Mouse (Mus musculus) common myeloid progenitor, adult 5-6 weeks (primary cell): ENCODE data around the gene Klhl3. TPM values are rescaled to one million over a fixed set of nuclear protein-coding genes. Genes with fewer than 3 reads are reported as not detected.

ENCODE experiments used
- ATAC-seq: replicated peaks from 2 replicates; pipeline ENCODE4 v1.8.0; 2016; ENCODE audit warnings: low read depth, mild to moderate bottlenecking, moderate TSS enrichment, inconsistent platforms; ENCODE audit not compliant: poor library complexity, severe bottlenecking
- total RNA-seq: library from RNA; stranded (forward); fragments of 200-1000, 187-1606 nt; gene quantifications from 2 replicates; pipeline ENCODE4 v1.2.3, GENCODE M21; 2017

The Klhl3 gene
- total RNA-seq, 1 experiment from 2014 or later, result 1.9 TPM

DNA sequence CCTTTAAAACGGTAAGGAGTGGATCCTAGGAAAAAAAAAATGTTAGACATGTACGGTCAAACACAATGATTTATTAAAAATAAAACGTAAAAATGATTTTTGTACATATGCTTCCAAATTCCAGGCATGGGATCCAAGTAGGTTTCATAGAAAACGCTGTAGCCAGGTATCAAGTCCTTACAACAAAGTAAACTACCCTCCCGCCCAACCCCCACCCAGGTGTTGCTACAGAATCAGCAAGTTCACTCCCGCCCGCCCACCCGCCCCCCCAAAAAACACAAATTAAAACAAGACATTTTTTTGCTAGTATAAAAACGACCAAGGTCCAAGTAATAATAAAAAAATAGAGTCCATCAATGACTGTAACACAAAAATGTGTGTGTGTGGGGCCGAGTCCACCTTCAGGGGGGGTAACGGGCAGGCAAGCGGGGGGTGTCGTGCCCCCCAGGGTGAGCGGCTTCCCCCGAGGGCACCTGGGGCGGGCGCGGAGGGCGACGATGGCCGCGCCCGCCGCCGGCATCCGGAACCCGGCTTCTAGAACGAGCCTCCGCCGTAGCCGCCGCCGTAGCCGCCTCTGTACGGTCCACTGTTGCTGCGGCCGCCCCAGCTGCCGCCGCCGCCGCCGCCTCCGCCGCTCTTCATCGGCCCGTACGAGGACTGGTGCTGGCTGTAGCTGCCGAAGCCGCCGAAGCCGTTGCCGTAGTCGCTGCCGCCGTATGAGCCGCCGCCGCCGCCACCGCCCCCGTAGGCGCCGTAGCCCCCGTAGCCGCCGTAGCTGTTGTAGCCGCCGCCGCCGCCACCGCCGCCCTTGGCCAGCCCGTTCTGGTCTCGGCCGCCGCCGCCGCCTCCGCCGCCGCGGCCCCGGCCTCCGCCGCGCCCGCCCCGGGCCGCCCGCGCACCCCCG lies 13.7 kb upstream of the Klhl3 start:
- no peak for ATAC-seq

DNA sequence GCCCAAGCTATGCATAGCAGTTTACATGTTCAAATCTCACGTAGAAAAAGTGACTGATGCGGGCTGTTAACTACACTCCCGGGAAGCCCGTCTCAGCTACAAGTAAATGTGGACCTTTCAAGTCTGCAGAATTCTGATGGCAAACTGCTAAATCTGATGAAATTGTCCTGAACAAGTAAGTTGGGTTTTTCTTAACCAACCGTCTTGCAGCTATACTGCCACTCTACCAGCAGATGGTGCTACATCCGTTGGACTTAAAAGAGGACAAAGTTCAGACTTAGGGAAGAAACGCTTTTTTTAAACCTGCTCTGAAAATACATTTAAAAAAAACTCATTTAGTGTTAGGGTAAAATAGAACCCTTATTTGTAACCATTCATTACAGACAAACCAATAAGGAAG lies 12.7 kb upstream of the Klhl3 start:
- ATAC-seq, result 0 out of 2 replicates have a peak, but pooled peaks have one; percentile 15

DNA sequence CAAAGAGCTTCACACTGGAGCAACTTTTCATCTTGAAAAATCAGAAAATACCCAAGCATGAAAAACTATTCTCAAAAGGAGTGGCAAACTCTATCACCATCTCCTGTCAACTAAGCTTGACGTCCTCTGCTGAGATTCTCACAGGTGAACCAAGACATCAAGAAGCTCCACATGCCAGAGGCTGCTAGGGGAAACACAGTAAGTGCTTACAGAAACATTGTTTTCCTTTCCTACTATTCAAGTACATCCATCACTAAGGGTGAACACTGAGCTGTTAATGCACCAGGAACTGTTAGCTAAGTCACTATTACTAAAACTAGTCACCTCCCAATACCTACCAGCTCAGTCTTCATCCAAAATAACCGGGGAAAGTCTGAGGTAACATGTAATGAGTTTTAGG lies 11.6 kb upstream of the Klhl3 start:
- no peak for ATAC-seq

DNA sequence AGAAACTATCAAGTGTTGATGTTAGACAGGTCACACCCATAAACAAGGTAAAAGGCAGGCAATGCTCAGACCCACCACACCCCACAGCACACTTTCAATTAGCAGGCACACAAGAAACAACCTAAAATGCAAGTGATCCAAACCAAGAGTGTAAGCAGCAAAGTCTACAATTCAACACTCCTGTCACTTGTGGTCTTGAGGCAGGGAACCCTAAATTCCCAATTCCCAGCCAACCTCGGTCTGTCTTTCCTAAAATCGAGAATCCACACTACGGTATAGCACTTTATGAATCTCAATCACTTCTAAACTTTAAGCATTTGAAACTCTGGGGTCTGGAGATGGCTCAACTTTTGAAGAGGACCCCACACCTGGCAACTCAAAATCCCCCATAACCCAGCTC lies 10.9 kb upstream of the Klhl3 start:
- ATAC-seq, result no peak

DNA sequence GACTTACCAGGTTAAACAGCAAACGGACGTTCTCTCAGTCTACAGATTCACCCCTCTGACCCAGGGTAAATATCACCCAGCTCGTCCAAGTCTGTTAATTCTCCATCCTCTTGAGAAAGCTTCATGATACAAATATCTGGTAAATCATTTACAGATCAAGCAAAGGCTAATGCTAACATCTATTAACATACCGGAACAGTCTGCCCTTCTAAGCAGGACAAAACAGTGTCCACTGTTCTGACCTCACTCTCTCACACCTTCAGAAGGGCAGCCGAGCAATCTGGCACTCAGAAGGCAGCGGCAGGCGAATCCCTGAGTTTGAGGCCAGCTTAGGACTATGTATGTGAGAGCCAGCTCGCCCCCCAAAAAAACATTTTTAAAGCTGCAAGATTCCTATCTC lies 10.0 kb upstream of the Klhl3 start:
- no peak for ATAC-seq

DNA sequence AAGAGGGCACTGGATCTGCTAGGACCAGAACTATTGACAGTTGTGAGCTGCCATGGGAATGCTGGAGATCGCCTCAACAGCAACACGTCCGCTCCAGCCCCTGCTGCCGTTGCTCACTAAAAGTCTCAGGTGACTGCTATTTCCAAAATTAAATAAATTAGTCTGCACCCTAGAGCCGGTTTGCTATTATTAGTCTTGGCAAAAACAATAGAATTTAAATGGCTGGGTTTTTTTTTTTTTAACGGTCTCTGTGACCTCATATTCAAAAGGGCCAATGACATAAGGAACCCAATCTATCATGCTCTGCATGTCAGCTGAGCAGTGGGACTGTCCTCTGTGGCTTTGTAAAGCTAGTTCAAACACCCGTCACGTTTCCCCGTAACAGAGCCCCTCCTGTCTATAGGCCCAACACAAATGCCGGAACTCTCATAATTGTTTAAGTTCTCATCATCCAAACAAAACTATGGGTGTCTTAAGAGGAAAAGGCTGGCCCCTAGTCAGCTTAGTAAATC lies 9.4 kb upstream of the Klhl3 start:
- no peak for ATAC-seq

DNA sequence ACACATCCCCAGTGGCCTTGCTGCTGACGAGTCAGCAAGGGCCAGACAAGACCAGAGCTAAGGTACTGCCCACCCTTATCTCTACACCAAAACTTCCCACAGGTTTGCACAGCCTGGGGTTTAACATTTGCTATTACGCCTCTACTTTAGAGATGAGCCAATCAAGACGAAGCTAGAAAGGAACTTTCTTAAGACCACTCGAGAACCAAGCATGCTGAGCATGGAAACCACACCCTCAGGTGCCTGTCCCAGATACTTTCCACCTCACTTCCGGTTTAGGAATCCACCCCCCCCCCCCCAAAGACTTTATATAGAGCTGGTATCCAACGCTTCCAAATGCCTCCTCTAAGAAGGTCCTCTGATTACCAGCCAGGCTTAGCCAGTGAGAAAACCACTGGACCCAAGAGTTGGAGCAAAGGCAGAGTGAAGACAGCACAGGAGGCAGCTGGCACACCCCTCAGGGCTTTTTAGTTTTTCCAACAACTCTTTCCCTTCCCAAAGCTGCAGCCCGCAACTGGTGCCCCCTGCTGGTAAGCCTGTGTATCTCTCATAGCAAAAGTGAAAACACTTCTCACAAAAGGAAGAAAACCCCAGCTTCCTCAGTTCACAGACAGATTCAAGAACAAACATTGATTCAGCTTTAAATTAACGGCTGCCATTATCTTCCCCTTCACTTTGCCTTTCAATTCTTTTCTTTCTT lies 4.1 kb upstream of the Klhl3 start:
- peak; percentile 9; the same call in 1 of the 2 replicates for ATAC-seq

DNA sequence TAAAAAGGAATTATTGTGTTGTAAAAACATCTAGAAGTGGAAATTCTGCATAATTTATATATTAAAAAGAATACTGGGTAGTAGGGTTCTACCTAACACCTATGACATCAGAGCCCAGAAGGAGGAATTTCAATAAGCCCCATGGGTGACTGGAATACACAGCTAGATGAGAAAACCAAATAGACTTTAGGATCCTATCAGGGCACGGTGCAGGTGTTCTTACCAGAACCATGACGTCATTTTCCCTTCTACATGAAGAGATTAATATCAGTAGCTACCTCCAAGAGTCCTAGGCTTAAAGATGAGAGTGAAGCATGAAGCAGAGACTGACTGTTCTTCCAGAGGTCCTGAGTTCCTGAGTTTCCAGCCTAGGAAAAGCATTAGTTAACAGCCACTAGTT lies 3.4 kb upstream of the Klhl3 start:
- no peak for ATAC-seq

DNA sequence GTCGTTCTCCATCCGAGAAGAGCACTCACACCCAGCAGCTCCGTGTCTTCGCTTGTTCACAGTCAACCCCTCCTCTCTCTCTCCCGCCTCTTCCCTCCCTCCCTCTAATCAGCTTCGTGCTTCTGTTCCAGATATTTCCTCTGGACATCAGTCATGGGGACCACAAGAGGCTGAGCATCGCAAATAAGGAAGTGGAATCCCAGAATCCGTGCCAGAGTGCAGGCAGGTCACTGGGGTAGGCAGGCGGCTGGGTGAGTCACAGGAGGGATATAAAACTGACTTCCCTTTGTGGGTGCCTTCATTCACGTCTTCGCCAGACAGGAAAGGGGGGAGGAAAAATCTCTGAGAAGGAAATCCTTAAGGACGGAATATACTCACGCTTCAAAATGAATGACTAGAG lies 1.8 kb upstream of the Klhl3 start:
- peak; percentile 72 for ATAC-seq

DNA sequence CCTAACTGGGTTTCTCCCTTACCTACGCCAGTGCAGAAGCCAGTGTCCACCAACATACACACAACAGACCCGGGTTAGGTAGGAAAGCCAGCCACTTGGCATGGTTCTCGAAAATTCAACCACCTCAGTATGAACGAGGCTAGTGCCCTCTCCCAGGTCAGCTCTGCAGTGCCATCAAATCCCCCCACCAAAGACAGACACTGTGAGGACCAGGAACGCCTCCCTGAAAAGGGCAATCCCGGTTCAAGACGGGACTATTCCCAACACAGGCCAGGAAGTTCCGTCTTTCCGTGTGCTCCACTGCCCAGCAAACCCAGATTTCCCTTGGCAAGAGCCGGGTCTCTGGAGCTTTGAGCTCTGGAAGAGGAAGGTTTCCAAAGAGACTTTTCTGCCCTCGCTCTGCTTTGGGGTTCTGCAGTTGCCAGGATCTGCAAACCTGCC lies 771 bp downstream of the Klhl3 start:
- no peak for ATAC-seq

DNA sequence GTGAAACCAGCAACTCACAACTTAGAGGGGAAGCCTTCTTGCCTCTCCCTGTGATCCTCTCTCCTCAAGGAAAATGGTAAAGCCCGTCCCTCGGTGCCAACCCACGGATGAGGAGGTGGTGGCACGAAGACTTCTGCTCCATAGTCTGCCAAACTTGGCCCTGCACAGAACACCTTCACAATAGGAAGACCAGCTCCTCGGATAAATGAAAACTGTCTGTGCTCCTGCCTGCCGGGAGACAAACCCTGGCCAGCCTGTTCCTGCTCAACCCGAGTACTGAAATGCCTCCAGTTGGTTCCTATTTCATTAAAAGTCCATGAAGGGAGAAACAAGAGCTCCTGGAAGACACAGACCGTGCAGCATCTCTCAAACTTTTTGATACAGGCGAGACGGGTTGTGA lies 1.2 kb downstream of the Klhl3 start:
- ATAC-seq, result no peak

DNA sequence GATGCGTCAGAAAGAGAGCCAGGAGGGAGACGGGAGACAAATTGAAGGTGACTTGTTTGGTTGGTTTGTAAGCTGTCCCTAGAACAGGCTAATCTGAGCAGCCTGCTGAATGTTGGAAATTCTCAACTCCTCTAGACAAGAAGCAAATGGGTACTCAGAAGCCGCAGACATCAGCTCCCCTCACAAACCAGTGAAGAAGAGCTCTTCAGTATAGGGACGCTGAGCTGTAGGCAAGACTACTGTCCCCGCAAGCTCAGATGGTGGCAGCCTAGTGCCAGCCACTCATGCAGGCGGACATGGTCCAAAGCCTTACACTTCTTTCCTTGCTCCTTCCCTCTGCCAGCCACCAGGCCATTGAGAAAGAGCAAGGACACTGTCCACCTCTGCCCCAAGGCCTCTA lies 2.1 kb downstream of the Klhl3 start:
- no peak for ATAC-seq

DNA sequence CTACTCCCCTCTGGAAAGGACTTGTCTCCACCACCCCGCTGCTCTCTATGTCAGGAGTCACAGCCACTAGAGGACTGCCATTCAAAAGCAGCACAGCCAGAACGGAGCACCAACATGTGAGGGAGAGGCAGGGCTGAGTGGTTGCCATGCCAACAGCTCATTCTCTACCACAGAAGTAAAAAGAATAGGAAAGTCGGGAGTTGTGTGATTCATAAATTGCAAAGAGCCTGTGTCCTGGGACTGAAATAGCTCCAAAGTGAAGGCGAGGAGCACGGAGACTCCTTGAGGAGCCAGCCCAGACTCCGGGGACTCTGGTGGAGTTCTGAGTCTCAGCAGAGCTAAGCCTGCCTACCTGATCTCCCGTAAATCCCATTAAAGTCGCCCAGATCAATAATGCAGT lies 22.7 kb downstream of the Klhl3 start:
- ATAC-seq, result no peak

DNA sequence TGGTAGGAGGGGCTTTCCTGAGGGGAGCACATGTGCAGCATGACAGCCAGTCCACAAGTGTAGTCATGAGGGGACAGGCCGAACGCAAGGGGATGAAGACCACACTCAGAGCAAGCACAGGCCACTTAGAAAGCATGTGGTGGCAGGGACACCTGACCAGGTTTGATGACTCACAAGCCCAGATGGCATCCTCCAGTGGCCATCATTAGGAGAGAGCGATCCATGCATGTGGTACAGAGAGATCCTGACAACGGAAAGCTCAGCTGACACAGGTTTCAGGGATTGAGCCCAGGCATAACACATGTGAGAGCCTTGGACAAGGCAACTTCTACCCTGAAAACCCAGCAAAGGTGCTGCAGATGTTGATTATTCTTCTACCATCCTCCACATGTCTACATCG lies 29.0 kb downstream of the Klhl3 start:
- no peak for ATAC-seq

DNA sequence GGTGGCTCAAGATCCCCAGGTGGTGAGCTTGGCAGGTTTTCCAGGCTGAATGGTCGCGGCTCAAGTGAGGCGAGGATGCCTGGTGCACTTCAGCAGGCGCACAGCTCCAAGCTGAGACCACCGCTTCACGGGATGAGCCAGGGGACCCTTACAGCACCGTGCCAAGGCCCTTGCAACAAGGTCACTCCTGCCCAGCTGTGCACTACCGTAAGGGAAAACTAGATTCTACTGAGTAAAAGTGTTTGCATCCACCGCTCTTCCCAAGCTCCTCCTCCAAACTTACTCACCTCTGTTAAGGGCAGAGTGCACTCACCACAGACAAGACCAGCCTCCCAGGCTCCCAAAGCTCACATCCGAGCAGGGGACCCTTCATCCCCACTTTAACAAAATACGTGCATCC lies 29.9 kb downstream of the Klhl3 start:
- ATAC-seq, result no peak

DNA sequence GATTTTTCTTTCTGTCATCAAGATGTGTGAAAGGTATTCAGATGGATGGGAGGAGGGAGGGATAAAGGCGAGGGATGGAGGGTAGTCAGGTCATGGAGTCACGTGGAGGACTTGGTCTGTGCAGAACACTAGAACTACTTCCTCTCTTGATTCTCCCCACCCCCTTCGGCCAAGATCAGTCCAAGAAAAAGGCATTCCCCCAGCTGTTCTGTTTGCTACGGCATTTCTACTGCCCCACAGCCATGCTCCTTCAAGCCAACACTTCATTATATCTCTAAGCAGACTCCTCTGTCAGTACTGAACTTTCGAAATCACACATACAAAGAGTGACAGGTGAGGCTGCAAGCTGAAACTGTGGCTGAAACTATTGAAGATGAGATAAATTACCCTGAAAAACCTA lies 30.3 kb downstream of the Klhl3 start:
- ATAC-seq, result no peak

DNA sequence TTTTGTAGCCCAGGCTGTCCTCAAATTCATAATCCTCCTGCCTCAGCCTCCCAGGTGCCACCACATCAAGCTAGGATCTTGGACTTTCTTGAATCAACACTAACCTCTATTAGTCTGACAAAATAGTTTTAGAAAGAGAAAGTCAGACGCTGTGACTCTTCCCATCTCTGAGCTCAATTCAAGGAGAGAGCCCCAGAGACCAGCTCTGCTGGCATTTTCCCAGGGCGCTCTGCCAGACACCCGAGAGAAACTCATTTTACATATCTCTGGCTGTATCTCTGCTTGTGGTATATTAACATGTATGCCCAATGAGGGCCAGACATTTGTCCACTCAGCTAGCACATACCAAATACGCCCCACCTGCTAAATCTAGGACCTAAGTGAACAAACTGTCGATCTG lies 35.0 kb downstream of the Klhl3 start:
- no peak for ATAC-seq

DNA sequence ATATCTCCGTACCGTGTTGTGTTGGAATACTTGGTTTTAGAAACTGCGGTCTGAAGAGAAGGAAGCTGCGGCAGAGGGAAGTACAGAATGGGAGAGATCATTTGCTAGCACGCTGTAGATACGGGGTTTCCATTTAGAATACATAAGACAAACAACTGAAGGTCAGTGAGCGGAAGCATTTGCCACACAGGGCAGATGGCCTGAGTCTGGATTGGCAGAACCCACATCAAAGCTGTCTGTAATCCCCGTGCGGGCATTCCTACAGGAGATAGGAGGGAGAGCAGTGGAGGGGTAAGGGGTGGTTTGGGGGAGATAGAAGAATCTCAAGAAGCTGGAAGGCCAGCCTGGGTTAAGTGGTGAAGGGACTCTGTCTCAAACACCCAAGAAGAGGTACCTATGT lies 38.5 kb downstream of the Klhl3 start:
- ATAC-seq, result 0 out of 2 replicates have a peak, but pooled peaks have one; percentile 8

DNA sequence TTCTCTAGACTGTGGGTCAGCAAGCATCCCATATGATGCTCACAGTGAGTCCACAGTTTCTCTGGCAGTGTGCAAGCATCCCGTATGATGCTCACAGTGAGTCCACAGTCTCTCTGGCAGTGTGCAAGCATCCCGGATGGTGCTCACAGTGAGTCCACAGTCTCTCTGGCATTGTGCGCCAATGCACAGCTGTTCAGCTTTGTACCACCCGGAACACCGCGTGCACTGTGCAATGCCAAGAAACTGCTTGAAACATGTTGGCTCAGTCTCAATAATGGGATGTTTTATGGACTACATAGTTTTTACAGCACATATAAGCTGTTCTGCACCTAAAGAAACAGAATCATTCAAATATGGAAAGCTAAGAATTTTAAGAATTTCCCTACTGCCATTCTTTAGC lies 38.9 kb downstream of the Klhl3 start:
- ATAC-seq, result no peak

DNA sequence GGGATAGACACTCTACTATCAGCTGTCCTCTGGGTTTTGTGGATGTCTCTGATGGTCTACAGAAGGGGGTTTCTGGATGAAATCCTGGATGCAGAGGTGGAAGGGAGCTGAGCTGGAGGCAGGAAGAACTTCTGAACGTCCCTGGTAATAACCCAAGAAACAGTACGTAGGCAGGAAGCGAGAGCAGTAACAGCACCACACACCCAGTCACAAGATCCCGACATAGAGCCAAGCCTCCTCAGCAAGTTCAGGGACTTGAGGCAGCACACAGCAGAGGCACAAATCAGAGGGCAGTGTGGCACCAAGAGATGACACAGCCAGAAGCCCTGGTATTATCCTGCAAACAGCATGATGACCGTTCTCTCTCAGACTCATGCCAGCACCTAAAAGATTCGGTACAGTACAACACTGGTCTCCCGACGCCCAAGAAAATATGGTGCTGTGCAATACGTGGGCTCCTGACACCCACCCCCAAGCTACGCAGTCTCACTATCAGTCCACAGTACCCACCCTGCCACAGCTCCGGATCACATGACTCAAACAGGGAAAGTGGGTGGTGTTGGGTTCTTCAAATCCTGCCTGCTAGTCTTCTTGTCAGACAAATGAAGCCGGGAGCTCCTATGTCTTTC lies 40.0 kb downstream of the Klhl3 start:
- ATAC-seq, result no peak

DNA sequence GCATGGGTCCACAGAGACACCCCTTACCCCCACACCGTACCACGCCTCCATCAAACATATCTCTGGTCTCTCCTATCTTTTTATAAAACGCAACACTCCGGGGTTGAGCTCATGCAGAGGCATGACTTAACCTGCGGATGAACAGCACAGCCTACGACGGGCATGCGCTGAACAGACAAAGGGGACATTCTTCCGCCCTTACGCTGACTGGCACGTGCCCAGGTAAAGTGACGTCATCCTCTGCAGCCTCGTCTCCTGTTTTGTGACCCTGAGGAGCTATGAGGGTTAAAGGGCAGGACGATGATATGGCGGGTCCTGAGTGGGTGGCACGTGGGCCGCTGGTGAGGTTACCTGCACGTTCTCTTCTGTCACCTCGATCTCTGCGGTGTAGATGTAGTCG lies 42.2 kb downstream of the Klhl3 start:
- ATAC-seq, result no peak
